Mouse (Mus musculus): ENCODE data around the gene Fam163b. TPM values are rescaled to one million over a fixed set of nuclear protein-coding genes. Genes with fewer than 3 reads are reported as not detected.

Gene Fam163b
- polyA plus RNA-seq, 1 experiment from 2014 or later = 0.06 TPM

DNA sequence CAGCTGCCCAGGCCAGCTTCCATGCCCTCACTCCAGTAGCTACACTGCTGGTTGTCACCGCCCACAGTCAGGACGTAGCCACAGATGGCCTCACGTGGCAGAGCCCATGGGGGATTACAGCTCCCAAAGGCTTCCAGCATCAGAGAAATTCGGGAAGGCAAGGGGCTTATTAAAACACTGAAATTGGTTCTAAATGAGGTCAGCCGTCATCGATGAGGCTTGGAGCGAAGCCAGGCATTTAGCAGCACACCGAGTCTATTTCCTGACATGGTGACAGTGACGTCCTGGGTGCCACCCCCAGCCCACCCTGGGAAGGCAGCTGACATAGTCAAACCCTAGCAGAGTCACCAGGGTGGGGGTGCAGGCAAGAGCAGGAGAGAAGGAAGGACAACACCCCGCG, 20.4 kb upstream of the Fam163b start:
- H3K36me3 ChIP-seq = no peaks in the 10 kb centered on the region
- no peaks in the 10 kb centered on the region for H3K9me3 ChIP-seq (replicated peaks)
- no peak overlapping the region for H3K27ac ChIP-seq (replicated peaks)
- DNase-seq (ENCODE audit: low spot score) = no peak
- peaks cover 9% of the 10 kb centered on the region; the same call in 1 of the 2 replicates for H3K4me1 ChIP-seq
- no peak overlapping the region for H3K4me3 ChIP-seq
- 76% methylated on average over 11 of the region's 11 CpGs for WGBS
- no peaks in the 10 kb centered on the region for H3K27me3 ChIP-seq (ENCODE audit: low read depth, poor library complexity, severe bottlenecking)

- Histone ChIP-seq H3K4me3 (no peak overlapping the region), H3K36me3 (no peaks in the 10 kb centered on the region), H3K9me3 (replicated peaks) (no peaks in the 10 kb centered on the region), H3K27me3 (ENCODE audit: low read depth, poor library complexity, severe bottlenecking) (no peaks in the 10 kb centered on the region), H3K4me1 (peaks cover 7% of the 10 kb centered on the region; the same call in 1 of the 2 replicates), H3K27ac (replicated peaks) (no peak overlapping the region)
- WGBS = 95% methylated on average over 2 of the region's 2 CpGs
- no peak for DNase-seq (ENCODE audit: low spot score)
Observed at GRCm38 (mm10) chr2:27161526-27161925, 19.2 kb upstream of the Fam163b start.

DNA sequence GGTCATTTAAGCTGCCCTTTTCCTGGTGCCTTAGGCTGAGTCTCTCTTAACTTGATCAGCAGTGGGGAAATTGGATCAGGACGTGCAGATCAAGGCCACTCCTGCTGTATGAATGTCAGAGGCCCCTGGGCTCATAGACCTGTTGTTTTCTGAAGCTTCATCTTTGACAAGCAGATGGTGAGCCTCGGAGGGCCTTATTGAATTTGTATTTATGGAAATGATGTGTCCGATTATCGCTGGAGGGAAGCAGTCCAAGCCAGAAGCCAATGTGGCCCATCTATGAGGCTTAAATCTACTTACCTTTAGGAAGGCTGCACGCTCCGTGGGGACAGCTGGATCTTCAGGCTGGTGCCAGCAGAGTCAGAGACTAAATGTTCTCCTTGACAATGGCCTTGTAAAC, 14.3 kb upstream of the Fam163b start:
- H3K27ac ChIP-seq (replicated peaks) = no peak overlapping the region
- no peaks in the 10 kb centered on the region for H3K27me3 ChIP-seq (ENCODE audit: low read depth, poor library complexity, severe bottlenecking)
- no peak overlapping the region for H3K4me3 ChIP-seq
- no peaks in the 10 kb centered on the region for H3K36me3 ChIP-seq
- DNase-seq (ENCODE audit: low spot score) = no peak
- peaks cover 28% of the 10 kb centered on the region for H3K4me1 ChIP-seq
- H3K9me3 ChIP-seq (replicated peaks) = no peaks in the 10 kb centered on the region
- 78% methylated on average over 6 of the region's 6 CpGs for WGBS

- Histone ChIP-seq H3K4me3 (no peak overlapping the region), H3K4me1 (peaks cover 33% of the 10 kb centered on the region)
- WGBS = 84% methylated on average over 10 of the region's 10 CpGs
Observed at GRCm38 (mm10) chr2:27154466-27155185, 12.3 kb upstream of the Fam163b start.

GRCm38 (mm10) chr2:27149457-27149856, 7.2 kb upstream of the Fam163b start:
- Histone ChIP-seq H3K4me3 (no peak overlapping the region), H3K4me1 (peaks cover 52% of the 10 kb centered on the region), H3K27ac (replicated peaks) (peak overlapping the region; percentile 78), H3K36me3 (no peaks in the 10 kb centered on the region), H3K27me3 (ENCODE audit: low read depth, poor library complexity, severe bottlenecking) (no peaks in the 10 kb centered on the region; the same call in 1 of the 2 replicates), H3K9me3 (replicated peaks) (no peaks in the 10 kb centered on the region)
- DNase-seq (ENCODE audit: low spot score) = peak; percentile 37
- 8% methylated on average over 2 of the region's 2 CpGs for WGBS

More at GRCm38 (mm10) chr2:27154466-27155185, 12.3 kb upstream of the Fam163b start:
- H3K27me3 ChIP-seq (ENCODE audit: low read depth, poor library complexity, severe bottlenecking) = no peaks in the 10 kb centered on the region; the same call in 1 of the 2 replicates
- DNase-seq (ENCODE audit: low spot score) = no peak
- H3K36me3 ChIP-seq = no peaks in the 10 kb centered on the region
- H3K27ac ChIP-seq (replicated peaks) = no peak overlapping the region
- no peaks in the 10 kb centered on the region for H3K9me3 ChIP-seq (replicated peaks)

GRCm38 (mm10) chr2:27146840-27147239, 4.5 kb upstream of the Fam163b start:
- peaks cover 21% of the 10 kb centered on the region for H3K27me3 ChIP-seq (ENCODE audit: low read depth, poor library complexity, severe bottlenecking)
- no peak for DNase-seq (ENCODE audit: low spot score)
- H3K36me3 ChIP-seq = no peaks in the 10 kb centered on the region
- no peak overlapping the region for H3K4me3 ChIP-seq
- H3K27ac ChIP-seq (replicated peaks) = no peak overlapping the region
- 89% methylated on average over 6 of the region's 6 CpGs for WGBS
- no peaks in the 10 kb centered on the region for H3K9me3 ChIP-seq (replicated peaks)
- peaks cover 40% of the 10 kb centered on the region for H3K4me1 ChIP-seq

GRCm38 (mm10) chr2:27144957-27145356, 2.7 kb upstream of the Fam163b start:
- DNase-seq (ENCODE audit: low spot score) = no peak
- H3K27me3 ChIP-seq (ENCODE audit: low read depth, poor library complexity, severe bottlenecking) = peaks cover 40% of the 10 kb centered on the region
- 85% methylated on average over 2 of the region's 2 CpGs for WGBS

GRCm38 (mm10) chr2:27138356-27138755, 3.9 kb downstream of the Fam163b start:
- WGBS = 79% methylated on average over 4 of the region's 4 CpGs
- Histone ChIP-seq H3K27me3 (ENCODE audit: low read depth, poor library complexity, severe bottlenecking) (peaks cover 47% of the 10 kb centered on the region), H3K9me3 (replicated peaks) (no peaks in the 10 kb centered on the region), H3K4me1 (peaks cover 9% of the 10 kb centered on the region), H3K4me3 (no peak overlapping the region), H3K27ac (replicated peaks) (no peak overlapping the region), H3K36me3 (no peaks in the 10 kb centered on the region)
- no peak for DNase-seq (ENCODE audit: low spot score)

More at GRCm38 (mm10) chr2:27144957-27145356, 2.7 kb upstream of the Fam163b start:
- Histone ChIP-seq H3K27ac (replicated peaks) (no peak overlapping the region), H3K4me3 (no peak overlapping the region), H3K9me3 (replicated peaks) (no peaks in the 10 kb centered on the region), H3K4me1 (peaks cover 42% of the 10 kb centered on the region), H3K36me3 (no peaks in the 10 kb centered on the region)

- peaks cover 31% of the 10 kb centered on the region for H3K27me3 ChIP-seq (ENCODE audit: low read depth, poor library complexity, severe bottlenecking)
- WGBS = 81% methylated on average over 1 of the region's 1 CpGs
- no peak for DNase-seq (ENCODE audit: low spot score)
- H3K9me3 ChIP-seq (replicated peaks) = no peaks in the 10 kb centered on the region
- H3K4me3 ChIP-seq = no peak overlapping the region
- H3K4me1 ChIP-seq = peaks cover 2% of the 10 kb centered on the region
- H3K36me3 ChIP-seq = no peaks in the 10 kb centered on the region
- no peak overlapping the region for H3K27ac ChIP-seq (replicated peaks)
Observed at GRCm38 (mm10) chr2:27136789-27137188, 5.5 kb downstream of the Fam163b start.

DNA sequence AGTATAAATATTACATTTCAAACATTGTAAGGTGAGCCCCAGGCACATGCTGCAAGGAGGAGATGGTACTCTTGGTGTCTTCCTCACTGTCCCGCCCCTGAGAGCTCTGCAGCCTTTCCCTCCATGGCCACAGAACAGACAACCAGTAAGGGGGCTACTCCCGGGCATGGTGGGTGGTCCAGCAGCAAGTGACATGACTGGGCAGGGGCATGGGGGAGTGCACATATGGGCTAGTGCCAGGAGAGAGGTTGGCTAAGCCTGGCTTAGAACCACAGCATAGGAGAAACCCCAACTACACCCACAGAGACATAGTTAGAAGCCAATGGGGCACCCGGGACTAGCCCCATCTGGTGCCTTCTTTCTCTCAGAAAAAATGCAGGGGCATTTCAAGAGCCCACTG, 6.0 kb downstream of the Fam163b start:
- Histone ChIP-seq H3K27me3 (ENCODE audit: low read depth, poor library complexity, severe bottlenecking) (peaks cover 27% of the 10 kb centered on the region), H3K9me3 (replicated peaks) (no peaks in the 10 kb centered on the region), H3K4me1 (no peaks in the 10 kb centered on the region), H3K4me3 (no peak overlapping the region), H3K27ac (replicated peaks) (no peak overlapping the region), H3K36me3 (no peaks in the 10 kb centered on the region)
- 72% methylated on average over 3 of the region's 3 CpGs for WGBS
- DNase-seq (ENCODE audit: low spot score) = no peak

GRCm38 (mm10) chr2:27135935-27136334, 6.4 kb downstream of the Fam163b start:
- Histone ChIP-seq H3K36me3 (no peaks in the 10 kb centered on the region), H3K9me3 (replicated peaks) (no peaks in the 10 kb centered on the region), H3K27me3 (ENCODE audit: low read depth, poor library complexity, severe bottlenecking) (peaks cover 23% of the 10 kb centered on the region), H3K27ac (replicated peaks) (no peak overlapping the region), H3K4me1 (no peaks in the 10 kb centered on the region), H3K4me3 (no peak overlapping the region)
- DNase-seq (ENCODE audit: low spot score) = no peak
- WGBS = 85% methylated on average over 5 of the region's 5 CpGs

DNA sequence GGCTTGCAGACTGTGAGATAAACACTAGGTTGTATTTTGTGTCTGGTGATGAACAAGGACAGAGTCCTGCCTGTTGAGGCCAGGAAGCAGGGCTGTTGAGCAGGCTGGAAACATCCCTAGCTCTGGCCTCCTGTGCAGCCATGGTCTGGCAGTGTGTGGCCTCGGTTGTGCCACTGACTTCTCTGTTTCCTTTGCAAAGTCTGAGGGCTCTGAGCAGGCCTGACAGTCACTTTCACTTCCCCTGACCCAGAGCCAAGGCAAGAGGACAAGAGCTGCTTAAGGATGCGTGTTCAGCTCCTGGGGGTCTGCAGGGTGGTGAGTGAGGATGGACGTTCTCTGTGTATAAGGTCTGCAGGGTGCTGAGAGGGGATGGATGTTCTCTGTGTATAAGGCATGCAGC, 13.3 kb downstream of the Fam163b start:
- Histone ChIP-seq H3K4me1 (no peaks in the 10 kb centered on the region), H3K27me3 (ENCODE audit: low read depth, poor library complexity, severe bottlenecking) (0 out of 2 replicates have a peak, but pooled peaks cover 5% of the 10 kb centered on the region), H3K4me3 (no peak overlapping the region), H3K9me3 (replicated peaks) (0 out of 2 replicates have a peak, but pooled peaks cover 3% of the 10 kb centered on the region), H3K27ac (replicated peaks) (no peak overlapping the region), H3K36me3 (no peaks in the 10 kb centered on the region)
- no peak for DNase-seq (ENCODE audit: low spot score)
- 75% methylated on average over 3 of the region's 3 CpGs for WGBS

- 63% methylated on average over 4 of the region's 4 CpGs for WGBS
- peaks cover 21% of the 10 kb centered on the region for H3K4me1 ChIP-seq
- no peak for DNase-seq (ENCODE audit: low spot score)
Observed at GRCm38 (mm10) chr2:27126496-27126895, 15.8 kb downstream of the Fam163b start.

More at GRCm38 (mm10) chr2:27126496-27126895, 15.8 kb downstream of the Fam163b start:
- H3K36me3 ChIP-seq = no peaks in the 10 kb centered on the region
- 0 out of 2 replicates have a peak, but pooled peaks cover 3% of the 10 kb centered on the region for H3K9me3 ChIP-seq (replicated peaks)
- 0 out of 2 replicates have a peak, but pooled peaks cover 5% of the 10 kb centered on the region for H3K27me3 ChIP-seq (ENCODE audit: low read depth, poor library complexity, severe bottlenecking)
- no peak overlapping the region for H3K27ac ChIP-seq (replicated peaks)
- H3K4me3 ChIP-seq = no peak overlapping the region
